Mouse (Mus musculus) erythroblast, embryonic 14.5 days (primary cell): ENCODE data around the gene Nhlrc1. TPM values are rescaled to one million over a fixed set of nuclear protein-coding genes. Genes with fewer than 3 reads are reported as not detected.
A peak's percentile ranks its signal among the peaks of the same experiment; 100 is the strongest.

Experiments used
- H3K27me3 ChIP-seq: 2 replicates; pipeline ENCODE4 v1.6.1; 2012; ENCODE audit warnings: inconsistent platforms; ENCODE audit not compliant: control insufficient read depth
- H3K36me3 ChIP-seq: 2 replicates; pipeline ENCODE4 v1.6.1; 2012; ENCODE audit warnings: mild to moderate bottlenecking, inconsistent platforms; ENCODE audit not compliant: control insufficient read depth
- H3K4me1 ChIP-seq: 2 replicates; pipeline ENCODE4 v1.6.1; 2012; ENCODE audit warnings: inconsistent platforms; ENCODE audit not compliant: control insufficient read depth
- H3K4me3 ChIP-seq: replicated peaks from 2 replicates; pipeline ENCODE3; 2012; ENCODE audit warnings: moderate library complexity, mild to moderate bottlenecking, inconsistent platforms
- H3K9me3 ChIP-seq: 2 replicates; pipeline ENCODE4 v1.6.1; 2012; ENCODE audit warnings: low read length, inconsistent platforms, mixed read lengths; ENCODE audit not compliant: control insufficient read depth
- GATA1 ChIP-seq: IDR thresholded peaks from 2 replicates; pipeline ENCODE4 v1.6.1; 2012; ENCODE audit warnings: low read length, inconsistent platforms, mixed read lengths
- TAL1 ChIP-seq: IDR thresholded peaks from 3 replicates; pipeline ENCODE4 v1.6.1; 2012; ENCODE audit warnings: low read length, inconsistent platforms, mixed read lengths
- polyA plus RNA-seq: library from polyadenylated mRNA; stranded (reverse); fragments of >175 nt; gene quantifications from 2 replicates; pipeline ENCODE4 v1.2.3, GENCODE M21; 2012

The Nhlrc1 gene
- not detected in 2 replicates for polyA plus RNA-seq

- Histone ChIP-seq H3K27me3 (peaks cover 15% of the 10 kb centered on the region), H3K4me3 (peak within 1 kb of the TSS; percentile 63), H3K4me1 (peaks cover 12% of the 10 kb centered on the region), H3K9me3 (0 out of 2 replicates have a peak, but pooled peaks cover 3% of the 10 kb centered on the region), H3K36me3 (no peaks in the 10 kb centered on the region)
- TF ChIP-seq GATA1 (no peak), TAL1 (no peak)
These were observed at the start of gene Nhlrc1 for GRCm38 (mm10) chr13:47014334-47015194. TSS of gene Nhlrc1 (minus strand) at chr13:47014850.

DNA sequence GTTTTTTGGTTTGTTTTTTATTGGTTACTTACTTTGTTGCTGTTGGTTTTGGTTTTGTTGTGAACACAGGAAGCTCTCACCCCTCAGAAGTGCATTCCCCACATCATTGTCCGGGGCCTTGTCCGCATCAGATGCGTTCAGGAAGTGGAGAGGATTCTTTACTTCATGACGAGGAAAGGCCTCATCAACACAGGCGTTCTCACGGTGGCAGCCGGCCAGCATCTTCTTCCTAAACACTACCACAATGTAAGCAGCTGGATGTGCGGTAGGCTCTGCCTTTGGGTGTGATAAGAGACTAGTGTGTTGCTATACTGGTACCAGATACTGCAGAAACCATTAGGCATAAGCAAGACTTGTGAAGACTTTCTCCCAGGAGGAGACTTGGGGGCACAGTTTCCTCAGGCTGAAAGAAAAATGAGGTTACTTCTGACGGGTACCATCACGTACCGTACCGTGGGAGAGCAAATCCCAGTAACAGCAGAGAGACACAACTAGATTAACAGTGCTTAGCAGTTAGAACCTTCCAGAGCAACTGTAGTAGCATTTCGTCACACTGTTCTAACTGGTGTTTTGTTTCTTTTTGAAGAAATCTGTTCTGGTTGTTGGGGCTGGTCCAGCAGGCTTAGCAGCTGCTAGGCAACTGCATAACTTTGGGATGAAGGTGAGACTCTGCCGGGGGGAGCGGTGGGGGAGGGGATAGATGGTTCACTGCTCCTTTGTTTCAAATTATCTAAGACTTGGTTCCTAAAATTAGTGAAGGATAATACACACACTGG is 49.5 kb upstream of the Nhlrc1 start:
- no peaks in the 10 kb centered on the region for H3K4me1 ChIP-seq
- H3K9me3 ChIP-seq, result no peaks in the 10 kb centered on the region
- no peak overlapping the region for H3K4me3 ChIP-seq
- TF ChIP-seq TAL1 (no peak), GATA1 (no peak)
- H3K36me3 ChIP-seq, result peaks cover 34% of the 10 kb centered on the region
- no peaks in the 10 kb centered on the region for H3K27me3 ChIP-seq

DNA sequence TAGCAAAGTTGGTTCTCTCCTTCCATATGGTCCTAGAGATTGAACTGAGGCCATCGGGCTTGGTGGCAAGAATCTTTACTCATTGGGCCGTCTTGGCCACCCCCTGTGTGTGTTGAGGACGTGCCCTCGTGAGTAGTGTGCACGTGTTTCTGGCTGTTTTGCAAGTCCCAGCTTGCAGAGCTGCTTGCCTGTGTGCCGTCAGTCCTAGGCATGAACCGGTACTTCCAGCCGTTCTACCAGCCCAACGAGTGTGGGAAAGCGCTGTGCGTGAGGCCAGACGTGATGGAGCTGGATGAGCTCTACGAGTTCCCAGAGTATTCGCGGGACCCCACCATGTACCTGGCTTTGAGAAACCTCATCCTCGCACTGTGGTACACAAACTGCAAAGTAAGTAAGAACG is 48.1 kb upstream of the Nhlrc1 start:
- Histone ChIP-seq H3K9me3 (no peaks in the 10 kb centered on the region), H3K4me3 (no peak overlapping the region), H3K36me3 (peaks cover 28% of the 10 kb centered on the region), H3K27me3 (no peaks in the 10 kb centered on the region), H3K4me1 (no peaks in the 10 kb centered on the region)
- TF ChIP-seq TAL1, result no peak
- no peak for TF ChIP-seq GATA1

DNA sequence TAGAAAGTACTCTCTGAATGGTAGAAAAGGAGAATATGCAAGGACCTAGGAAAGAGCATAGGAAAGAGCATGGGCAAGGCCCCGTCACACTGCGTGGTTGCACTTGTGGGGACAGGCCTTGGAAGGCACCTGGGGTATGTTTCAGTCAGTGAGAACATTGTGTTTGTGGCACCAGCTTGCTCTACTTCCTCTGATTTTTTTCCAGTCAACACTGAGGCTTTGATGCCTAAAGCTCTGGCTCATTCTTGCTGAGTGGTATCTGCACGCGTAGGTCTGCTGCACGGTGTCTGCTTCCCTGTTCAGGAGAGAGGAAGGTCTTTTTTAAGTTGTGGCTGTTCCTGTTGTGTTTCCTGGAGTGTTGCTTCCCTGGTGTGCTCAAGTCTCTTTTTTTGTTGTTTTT is 42.1 kb upstream of the Nhlrc1 start:
- peaks cover 27% of the 10 kb centered on the region for H3K36me3 ChIP-seq
- no peak overlapping the region for H3K4me3 ChIP-seq
- H3K27me3 ChIP-seq, result no peaks in the 10 kb centered on the region
- no peaks in the 10 kb centered on the region for H3K9me3 ChIP-seq
- H3K4me1 ChIP-seq, result no peaks in the 10 kb centered on the region
- TF ChIP-seq GATA1, result no peak
- no peak for TF ChIP-seq TAL1

- TF ChIP-seq GATA1 (no peak), TAL1 (no peak)
- Histone ChIP-seq H3K4me1 (no peaks in the 10 kb centered on the region), H3K27me3 (no peaks in the 10 kb centered on the region), H3K36me3 (peaks cover 28% of the 10 kb centered on the region), H3K4me3 (no peak overlapping the region), H3K9me3 (no peaks in the 10 kb centered on the region)
These were observed 41.5 kb upstream of the Nhlrc1 start for GRCm38 (mm10) chr13:47056126-47056525.

GRCm38 (mm10) chr13:47053971-47054370 is 39.3 kb upstream of the Nhlrc1 start:
- H3K4me1 ChIP-seq, result 0 out of 2 replicates have a peak, but pooled peaks cover 2% of the 10 kb centered on the region
- H3K27me3 ChIP-seq, result no peaks in the 10 kb centered on the region
- no peak overlapping the region for H3K4me3 ChIP-seq
- H3K36me3 ChIP-seq, result peaks cover 30% of the 10 kb centered on the region
- no peaks in the 10 kb centered on the region for H3K9me3 ChIP-seq
- TF ChIP-seq GATA1, result no peak
- no peak for TF ChIP-seq TAL1

DNA sequence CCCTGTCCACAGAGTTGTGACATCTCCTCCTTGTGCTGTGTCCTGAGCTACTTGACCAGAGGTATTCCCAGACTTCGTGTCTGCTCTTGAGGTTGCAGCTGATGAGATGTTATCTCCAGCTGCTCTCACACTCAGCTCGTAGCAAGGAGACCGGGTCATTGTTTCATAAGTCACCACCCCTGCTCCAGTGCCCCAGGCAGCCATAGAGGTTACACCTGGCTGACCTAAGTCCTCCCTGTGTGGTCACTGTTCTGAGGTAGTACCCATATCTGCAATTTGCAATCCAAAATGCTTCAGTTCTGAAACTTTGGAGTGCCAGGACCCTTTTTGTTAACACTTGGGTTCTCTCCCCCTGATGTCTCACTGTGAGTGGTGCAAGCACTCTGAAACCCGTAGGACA is 35.4 kb upstream of the Nhlrc1 start:
- peaks cover 30% of the 10 kb centered on the region for H3K36me3 ChIP-seq
- H3K4me3 ChIP-seq, result no peak overlapping the region
- TF ChIP-seq GATA1 (no peak), TAL1 (no peak)
- H3K9me3 ChIP-seq, result no peaks in the 10 kb centered on the region
- H3K27me3 ChIP-seq, result peaks cover 2% of the 10 kb centered on the region; the same call in 1 of the 2 replicates
- H3K4me1 ChIP-seq, result 0 out of 2 replicates have a peak, but pooled peaks cover 2% of the 10 kb centered on the region

DNA sequence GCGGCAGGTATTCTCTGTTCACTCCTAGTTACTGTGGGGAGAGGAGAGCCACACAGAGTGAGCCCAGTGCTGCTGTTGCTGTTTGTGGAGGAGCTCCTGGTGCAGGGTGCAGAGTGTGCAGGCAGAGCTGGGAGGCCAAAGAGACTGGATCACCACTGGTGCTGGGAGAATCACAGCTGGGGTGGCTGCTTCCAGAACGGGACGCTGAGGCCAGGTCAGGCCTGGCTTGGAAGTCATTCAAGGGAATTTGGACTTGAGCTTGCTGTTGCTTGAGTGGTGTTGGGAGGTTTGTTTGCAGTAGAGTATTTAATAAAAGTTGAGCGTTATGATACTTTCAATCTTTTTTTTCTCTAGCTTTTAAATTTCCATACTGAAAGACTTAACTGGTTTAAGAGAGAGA is 33.3 kb upstream of the Nhlrc1 start:
- TF ChIP-seq GATA1 (no peak), TAL1 (no peak)
- no peak overlapping the region for H3K4me3 ChIP-seq
- peaks cover 22% of the 10 kb centered on the region for H3K36me3 ChIP-seq
- peaks cover 19% of the 10 kb centered on the region for H3K4me1 ChIP-seq
- H3K27me3 ChIP-seq, result peaks cover 16% of the 10 kb centered on the region
- 0 out of 2 replicates have a peak, but pooled peaks cover 3% of the 10 kb centered on the region for H3K9me3 ChIP-seq

DNA sequence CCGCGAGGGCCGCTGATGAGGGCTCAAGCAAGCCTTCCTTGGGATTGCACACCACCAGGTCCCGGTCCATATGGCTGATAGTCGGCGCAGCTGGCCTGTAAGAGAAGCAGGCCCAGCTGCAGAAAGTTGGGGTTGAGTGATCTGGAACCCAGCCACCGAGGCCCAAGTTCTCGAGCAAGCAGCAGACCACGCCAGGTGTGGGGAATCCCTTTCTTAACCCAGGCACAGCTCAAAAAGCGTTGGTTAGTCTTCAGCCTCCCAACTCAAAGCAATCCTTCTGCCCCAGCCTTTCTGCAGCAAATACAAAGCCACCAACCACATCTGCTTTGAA is 29.9 kb upstream of the Nhlrc1 start, which contains the start of gene Tpmt:
TSS of gene Tpmt (minus strand) at position 121 of the 331 bp plus-strand sequence.
- Histone ChIP-seq H3K36me3 (peaks cover 9% of the 10 kb centered on the region), H3K27me3 (peaks cover 16% of the 10 kb centered on the region), H3K9me3 (0 out of 2 replicates have a peak, but pooled peaks cover 3% of the 10 kb centered on the region), H3K4me1 (peaks cover 28% of the 10 kb centered on the region), H3K4me3 (peak within 1 kb of the TSS; percentile 81)
- TF ChIP-seq TAL1 (no peak), GATA1 (no peak)
